Mouse (Mus musculus): Measurements from ENCODE around the gene Mlph.

The Mlph gene

DNA sequence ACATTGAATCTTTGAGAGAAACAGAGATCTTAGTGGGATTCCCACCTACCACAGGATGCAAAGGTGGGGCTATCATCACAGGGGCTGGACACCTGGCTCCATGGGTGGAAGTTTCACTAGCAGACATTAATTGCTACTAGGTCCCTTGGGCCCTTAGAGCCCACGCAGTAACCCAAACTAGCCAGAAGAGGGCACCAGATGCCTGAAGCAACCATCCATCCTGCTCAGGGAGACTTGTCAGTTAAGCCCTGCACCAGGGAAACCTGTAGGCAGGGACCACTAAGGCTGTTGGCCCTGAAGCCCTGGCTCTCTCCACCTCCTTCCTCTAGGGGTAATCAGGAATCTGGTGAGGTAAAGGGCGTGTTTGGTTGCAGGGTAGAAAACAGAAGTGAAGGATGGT, 8.5 kb upstream of the Mlph start:
- intact Hi-C loops (cut with DNase I) = loop anchor here (5.0 kb wide), 1 partner anchor 51 kb away; no protein-coding TSS in a partner anchor

- intact Hi-C loops (cut with DNase I) = loop anchor here (5.0 kb wide), 1 partner anchor 48 kb away; no protein-coding TSS in a partner anchor
Observed at GRCm38 (mm10) chr1:90909161-90909560, 5.7 kb upstream of the Mlph start.

GRCm38 (mm10) chr1:90909631-90910152, 5.2 kb upstream of the Mlph start:
- intact Hi-C loops (cut with DNase I) = loop anchor here (5.0 kb wide), 1 partner anchor 48 kb away; no protein-coding TSS in a partner anchor

- intact Hi-C loops (cut with DNase I) = no loop called here
Observed at GRCm38 (mm10) chr1:90913231-90913630, 1.7 kb upstream of the Mlph start.

GRCm38 (mm10) chr1:90917509-90917908, 2.6 kb downstream of the Mlph start:
- intact Hi-C loops (cut with DNase I) = no loop called here

- intact Hi-C loops (cut with DNase I) = no loop called here
Observed at GRCm38 (mm10) chr1:90921687-90922086, 6.8 kb downstream of the Mlph start.

DNA sequence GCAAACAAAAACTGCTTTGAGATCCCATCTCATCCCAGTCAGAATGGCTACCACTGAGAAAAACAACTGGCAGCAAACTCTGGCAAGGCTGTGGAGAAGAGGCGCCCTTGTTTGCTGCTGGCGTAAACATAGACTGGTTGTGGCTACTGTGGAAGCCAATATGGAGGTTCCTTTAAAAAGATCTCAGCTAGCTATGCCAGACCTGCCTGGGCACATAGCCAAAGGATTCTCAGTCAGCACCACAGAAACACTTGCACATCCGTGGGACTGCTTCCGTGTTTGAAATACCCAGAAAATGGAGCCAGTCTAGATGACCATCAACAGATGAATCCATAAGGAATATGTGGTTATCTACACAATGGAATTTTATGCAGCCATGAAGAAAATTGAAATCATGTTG, 11.1 kb downstream of the Mlph start:
- intact Hi-C loops (cut with DNase I) = no loop called here

- intact Hi-C loops (cut with DNase I) = no loop called here
Observed at GRCm38 (mm10) chr1:90927308-90927707, 12.4 kb downstream of the Mlph start.

DNA sequence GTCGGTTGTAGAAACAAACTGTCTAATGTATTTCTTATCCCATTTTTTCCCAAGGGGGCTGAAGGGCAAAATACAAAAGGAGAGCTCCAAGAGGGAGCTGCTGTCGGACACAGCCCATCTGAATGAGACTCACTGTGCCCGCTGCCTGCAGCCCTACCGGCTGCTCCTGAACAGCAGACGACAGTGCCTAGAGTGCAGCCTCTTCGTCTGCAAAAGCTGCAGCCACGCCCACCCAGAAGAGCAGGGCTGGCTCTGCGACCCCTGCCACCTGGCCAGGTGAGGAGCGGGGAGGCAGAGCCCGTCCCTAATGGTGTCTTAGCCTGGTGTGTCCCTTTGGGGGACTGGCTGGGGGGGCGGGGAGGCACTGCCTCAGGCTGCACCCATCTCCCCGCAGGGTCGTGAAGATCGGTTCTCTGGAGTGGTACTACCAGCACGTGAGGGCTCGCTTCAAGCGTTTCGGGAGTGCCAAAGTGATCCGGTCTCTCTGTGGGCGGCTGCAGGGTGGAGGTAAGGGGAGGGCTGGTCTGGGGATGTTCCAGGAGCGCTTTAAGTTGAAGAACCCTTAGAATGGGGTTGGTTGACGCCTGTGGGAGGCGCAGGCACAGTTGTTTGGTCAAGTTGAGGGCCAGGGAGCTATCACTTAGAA, 13.2 kb downstream of the Mlph start:
- intact Hi-C loops (cut with DNase I) = loop anchor here (2.0 kb wide), 1 partner anchor 29 kb away; no protein-coding TSS in a partner anchor

- intact Hi-C loops (cut with DNase I) = loop anchor here (2.0 kb wide), 1 partner anchor 28 kb away; no protein-coding TSS in a partner anchor
Observed at GRCm38 (mm10) chr1:90928575-90928934, 13.7 kb downstream of the Mlph start.

GRCm38 (mm10) chr1:90933001-90933400, 18.1 kb downstream of the Mlph start:
- intact Hi-C loops (cut with DNase I) = no loop called here

DNA sequence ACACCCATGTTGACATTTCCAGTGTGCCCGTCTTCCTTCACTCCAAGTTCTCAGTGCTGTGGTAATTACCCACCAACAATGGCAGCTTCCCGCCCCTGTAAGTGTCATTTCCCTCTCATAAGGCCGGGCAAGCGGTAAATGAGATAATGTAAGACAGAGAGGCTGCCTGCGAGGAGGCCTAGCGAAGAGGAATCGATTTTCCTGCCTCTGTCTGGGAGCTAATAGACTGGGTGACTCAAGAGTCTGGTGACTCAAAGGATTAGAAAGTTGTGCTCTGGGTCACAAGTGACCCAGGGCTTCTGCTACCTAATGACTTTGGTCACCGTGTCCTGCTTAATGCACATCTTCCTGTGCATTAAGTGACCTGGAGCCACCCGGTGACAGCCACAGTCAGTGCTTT, 22.1 kb downstream of the Mlph start:
- intact Hi-C loops (cut with DNase I) = no loop called here

DNA sequence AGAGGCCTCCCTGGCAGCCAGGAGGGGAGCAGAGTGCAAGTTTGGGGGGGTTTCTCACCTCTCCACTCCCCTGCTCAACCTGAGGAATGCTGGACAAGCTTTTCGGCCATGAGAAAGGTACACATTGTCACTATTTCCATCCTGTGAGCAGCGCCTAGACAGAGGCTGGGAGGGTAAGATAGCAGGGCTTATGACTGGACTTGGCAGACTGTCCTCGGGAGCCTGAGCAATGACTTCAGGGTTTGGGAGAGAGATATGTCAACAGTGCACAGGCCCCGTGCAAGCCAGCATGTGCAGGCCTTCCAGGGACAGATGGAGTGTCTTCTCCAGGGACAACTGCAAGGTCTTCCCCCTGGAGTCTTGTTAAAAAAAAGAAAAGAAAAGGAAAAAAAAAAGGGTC, 25.1 kb downstream of the Mlph start:
- intact Hi-C loops (cut with DNase I) = no loop called here

DNA sequence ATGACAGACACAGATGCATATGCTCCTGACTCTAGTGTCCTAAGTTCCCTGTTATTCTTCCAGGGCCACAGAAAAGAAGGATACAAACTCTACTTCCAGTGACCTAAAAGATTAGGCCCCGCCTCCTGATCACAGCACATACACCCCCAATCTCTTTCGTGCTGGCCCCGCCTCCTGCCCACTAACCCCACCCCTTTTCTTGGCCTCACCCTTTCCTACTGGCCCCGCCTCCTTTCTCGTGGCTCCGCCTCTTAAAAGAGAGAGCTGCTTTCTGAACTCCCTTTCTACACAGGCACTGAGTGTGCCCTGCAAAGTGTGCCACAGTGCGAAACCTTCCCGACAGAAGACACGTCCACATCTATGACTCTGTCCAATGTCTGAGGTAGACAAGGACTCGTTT, 30.3 kb downstream of the Mlph start:
- intact Hi-C loops (cut with DNase I) = no loop called here

DNA sequence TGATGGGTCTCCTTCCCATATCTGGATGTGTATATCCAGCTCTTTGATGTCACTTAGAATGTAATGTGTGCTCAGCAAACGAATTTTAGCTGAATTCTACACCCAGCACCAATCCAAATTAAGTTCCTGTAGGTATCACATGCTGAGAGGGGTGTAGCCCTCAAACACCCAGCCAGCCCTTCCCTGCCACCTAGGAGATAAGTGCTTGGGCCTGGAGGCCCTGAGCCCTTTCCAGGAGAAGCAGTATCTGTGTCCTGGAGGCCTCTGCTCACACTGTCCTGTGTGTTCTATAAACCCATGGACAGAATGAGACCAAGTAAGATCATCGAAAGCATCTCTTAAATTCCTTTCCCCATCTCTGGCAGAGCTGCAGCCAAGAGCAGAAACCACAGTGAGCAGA, 32.4 kb downstream of the Mlph start:
- intact Hi-C loops (cut with DNase I) = no loop called here

GRCm38 (mm10) chr1:90949309-90949708, 34.4 kb downstream of the Mlph start:
- intact Hi-C loops (cut with DNase I) = no loop called here

DNA sequence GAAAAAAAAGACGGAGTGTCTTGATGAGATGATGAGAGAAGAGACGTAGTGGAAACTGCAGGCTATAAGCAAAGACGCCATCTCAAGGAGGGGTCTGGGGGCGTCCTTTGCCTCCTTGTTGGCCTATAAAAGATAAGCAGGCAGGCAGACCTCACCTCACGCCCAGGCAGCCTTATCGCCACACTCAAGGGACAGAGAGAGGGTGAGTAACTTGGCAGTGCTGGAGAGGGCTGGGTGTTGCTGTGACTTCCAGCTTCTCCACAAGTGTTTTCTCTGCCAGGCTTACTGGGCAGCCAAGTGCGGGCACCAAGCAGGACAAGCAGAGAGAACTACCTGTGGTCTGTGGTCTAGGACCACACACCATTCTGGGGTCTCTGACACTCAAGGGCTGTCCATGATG, 36.8 kb downstream of the Mlph start:
- intact Hi-C loops (cut with DNase I) = no loop called here

GRCm38 (mm10) chr1:90952808-90953207, 37.9 kb downstream of the Mlph start, which contains the start of gene Prlh:
Prlh (plus strand) TSS chr1:90953108.
- intact Hi-C loops (cut with DNase I) = no loop called here

DNA sequence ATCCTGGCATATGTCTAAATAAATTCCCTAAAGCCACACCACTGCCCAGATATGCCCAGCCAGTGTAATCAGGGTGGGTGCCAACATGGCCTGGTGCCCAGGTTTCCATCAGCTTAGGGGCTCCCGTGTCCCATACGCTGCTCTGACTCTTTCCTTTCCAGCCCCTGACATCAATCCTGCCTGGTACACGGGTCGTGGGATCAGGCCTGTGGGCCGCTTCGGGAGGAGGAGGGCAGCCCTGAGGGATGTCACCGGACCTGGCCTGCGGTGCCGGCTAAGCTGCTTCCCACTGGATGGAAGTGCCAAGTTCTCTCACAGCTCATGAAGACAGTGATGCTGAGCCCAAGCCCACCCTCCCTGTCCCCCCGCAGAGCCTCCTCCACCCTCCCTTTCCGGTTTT, 38.8 kb downstream of the Mlph start:
- intact Hi-C loops (cut with DNase I) = no loop called here

- intact Hi-C loops (cut with DNase I) = loop anchor here (2.0 to 5.0 kb wide), 3 partner anchors 28 to 306 kb away; no protein-coding TSS in a partner anchor
Observed at GRCm38 (mm10) chr1:90956245-90957096, 41.6 kb downstream of the Mlph start.

GRCm38 (mm10) chr1:90962526-90962925, 47.6 kb downstream of the Mlph start:
- intact Hi-C loops (cut with DNase I) = no loop called here

- intact Hi-C loops (cut with DNase I) = no loop called here
Observed at GRCm38 (mm10) chr1:90962994-90963393, 48.1 kb downstream of the Mlph start.
